Mouse (Mus musculus): ENCODE measurements around the gene Tktl1. TPM values are rescaled to one million over a fixed set of nuclear protein-coding genes. Genes with fewer than 3 reads are reported as not detected.
"Not testable (repeated sequence)": the region's sequence is repeated elsewhere in the genome, so short reads cannot be mapped to it uniquely, and the experiment has no call there.

The Tktl1 gene
- polyA plus RNA-seq (2016; fragmentation: Nextera tagmentation; extraction: Ambion mirVana): 0.13 and 0.19 TPM in 2 replicates

DNA sequence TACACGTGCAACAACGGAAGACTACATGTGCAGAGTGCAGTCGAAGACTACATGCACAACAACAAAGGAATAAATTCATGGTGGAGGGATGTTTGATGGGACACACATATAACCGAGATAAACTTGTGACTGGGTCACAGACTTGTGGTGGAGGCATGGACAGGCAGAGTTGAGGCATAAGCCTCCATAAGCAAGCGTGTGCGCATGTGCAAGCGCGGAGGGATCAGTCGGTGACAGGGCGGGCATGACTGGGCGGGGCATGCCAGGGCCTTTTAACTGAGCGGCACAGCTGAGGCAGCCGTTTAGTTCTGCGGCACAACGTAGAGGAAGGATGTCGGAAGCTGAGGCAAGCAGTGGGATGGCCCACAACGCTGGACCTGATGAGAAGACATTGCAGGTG, at the start of gene Tktl1:
TSS of gene Tktl1 (plus strand) at position 301 of the 400 bp plus-strand sequence.
- Histone ChIP-seq H3K36me3 (replicated peaks) (no peaks in the 10 kb centered on the region), H3K27me3 (no peaks in the 10 kb centered on the region), H3K27ac (no peak within 1 kb of the TSS), H3K4me3 (replicated peaks) (no peak within 1 kb of the TSS), H3K9me3 (no peaks in the 10 kb centered on the region), H3K4me1 (no peaks in the 10 kb centered on the region), H3K4me2 (no peak within 1 kb of the TSS), H3K9ac (no peak within 1 kb of the TSS)
- no peak for ATAC-seq (ENCODE audit: low FRiP score)
- 91% methylated on average over 17 of the region's 17 CpGs for WGBS

DNA sequence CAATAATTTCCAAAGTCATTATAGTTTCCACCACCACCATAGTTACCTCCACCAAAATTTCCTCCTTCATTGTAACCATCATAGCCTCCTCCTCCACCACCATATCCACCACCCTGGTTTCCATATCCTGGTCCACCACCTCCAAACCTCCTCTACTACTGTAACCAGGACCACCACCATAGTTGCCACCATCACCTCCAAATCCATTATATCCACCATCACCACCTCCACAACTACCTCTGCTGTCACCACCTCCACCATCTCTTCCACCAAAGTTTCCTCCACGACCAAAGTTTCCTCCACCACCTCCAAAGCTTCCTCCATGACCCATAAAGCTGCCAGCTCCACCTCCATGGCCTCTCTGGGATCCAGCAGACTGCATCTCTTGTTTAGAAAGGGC, 41.8 kb upstream of the Tktl1 start, which contains the start of gene Mecp2:
TSS of gene Mecp2 (minus strand) at position 101 of the 400 bp plus-strand sequence.
- ATAC-seq (ENCODE audit: low FRiP score); H3K9ac ChIP-seq; H3K36me3 ChIP-seq (replicated peaks); H3K4me1 ChIP-seq; H3K9me3 ChIP-seq; H3K27ac ChIP-seq; H3K4me2 ChIP-seq; H3K4me3 ChIP-seq (replicated peaks); H3K27me3 ChIP-seq: not testable (repeated sequence)
- 32% methylated on average over 1 of the region's 1 CpGs for WGBS

- ATAC-seq (ENCODE audit: low FRiP score): no peak
- WGBS: 91% methylated on average over 1 of the region's 1 CpGs
These were observed 9.3 kb upstream of the Tktl1 start, which contains the start of gene Tex28 for GRCm38 (mm10) chrX:74167738-74168137. Tex28 (minus strand) TSS chrX:74167838.

GRCm38 (mm10) chrX:74203556-74203955, 26.5 kb downstream of the Tktl1 start:
- Histone ChIP-seq H3K27me3 (no peaks in the 10 kb centered on the region), H3K9ac (no peak overlapping the region), H3K36me3 (replicated peaks) (no peaks in the 10 kb centered on the region), H3K4me1 (no peaks in the 10 kb centered on the region), H3K9me3 (no peaks in the 10 kb centered on the region), H3K4me2 (no peak overlapping the region), H3K27ac (no peak overlapping the region), H3K4me3 (replicated peaks) (no peak overlapping the region)
- no peak for ATAC-seq (ENCODE audit: low FRiP score)
- 88% methylated on average over 2 of the region's 2 CpGs for WGBS

More at GRCm38 (mm10) chrX:74167738-74168137, 9.3 kb upstream of the Tktl1 start, which contains the start of gene Tex28:
- no peak within 1 kb of the TSS for H3K9ac ChIP-seq
- H3K36me3 ChIP-seq (replicated peaks): no peaks in the 10 kb centered on the region
- H3K4me1 ChIP-seq: no peaks in the 10 kb centered on the region
- H3K4me3 ChIP-seq (replicated peaks): no peak within 1 kb of the TSS
- H3K27ac ChIP-seq: no peak within 1 kb of the TSS
- no peak within 1 kb of the TSS for H3K4me2 ChIP-seq
- H3K27me3 ChIP-seq: no peaks in the 10 kb centered on the region
- no peaks in the 10 kb centered on the region for H3K9me3 ChIP-seq

- Histone ChIP-seq H3K9ac (no peak overlapping the region), H3K4me1 (no peaks in the 10 kb centered on the region), H3K27me3 (no peaks in the 10 kb centered on the region), H3K4me3 (replicated peaks) (no peak overlapping the region), H3K9me3 (no peaks in the 10 kb centered on the region), H3K27ac (no peak overlapping the region), H3K4me2 (no peak overlapping the region), H3K36me3 (replicated peaks) (peaks cover 10% of the 10 kb centered on the region)
- ATAC-seq (ENCODE audit: low FRiP score): no peak
- 84% methylated on average over 4 of the region's 4 CpGs for WGBS
These were observed 41.4 kb downstream of the Tktl1 start for GRCm38 (mm10) chrX:74218496-74218895.

GRCm38 (mm10) chrX:74219449-74219848, 42.4 kb downstream of the Tktl1 start:
- ATAC-seq (ENCODE audit: low FRiP score): no peak
- WGBS: 62% methylated on average over 13 of the region's 13 CpGs

DNA sequence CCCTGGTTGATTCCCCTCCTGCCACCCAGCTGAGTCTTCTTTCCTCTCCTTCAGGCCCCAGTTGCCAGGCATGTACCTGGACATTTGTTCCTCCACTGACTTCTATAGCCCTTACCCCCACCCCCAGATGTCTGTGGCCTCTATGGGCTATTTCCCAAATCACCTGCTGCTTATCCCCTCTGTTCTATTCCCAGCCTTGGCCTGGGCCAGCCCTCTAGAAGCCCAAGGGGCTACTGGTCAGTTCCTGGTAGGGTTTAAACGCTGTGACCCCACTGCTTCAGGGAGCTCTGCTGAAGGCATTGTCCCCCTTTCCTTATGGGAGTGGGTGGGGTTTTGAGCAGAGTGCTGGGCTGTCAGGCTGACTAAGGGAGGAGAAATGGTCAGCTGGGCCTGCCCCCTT, 43.0 kb downstream of the Tktl1 start:
- peaks cover 24% of the 10 kb centered on the region for H3K36me3 ChIP-seq (replicated peaks)
- not testable (repeated sequence) for H3K4me1 ChIP-seq; H3K4me2 ChIP-seq; H3K27me3 ChIP-seq; H3K9ac ChIP-seq; H3K4me3 ChIP-seq (replicated peaks); ATAC-seq (ENCODE audit: low FRiP score); H3K9me3 ChIP-seq; H3K27ac ChIP-seq
- 24% methylated on average over 1 of the region's 1 CpGs for WGBS

More at GRCm38 (mm10) chrX:74219449-74219848, 42.4 kb downstream of the Tktl1 start:
- Histone ChIP-seq H3K27ac (no peak overlapping the region), H3K4me2 (no peak overlapping the region), H3K27me3 (no peaks in the 10 kb centered on the region), H3K9me3 (no peaks in the 10 kb centered on the region), H3K9ac (no peak overlapping the region), H3K36me3 (replicated peaks) (peaks cover 17% of the 10 kb centered on the region), H3K4me3 (replicated peaks) (no peak overlapping the region), H3K4me1 (no peaks in the 10 kb centered on the region)

- Histone ChIP-seq H3K4me3 (replicated peaks) (no peak overlapping the region), H3K27ac (no peak overlapping the region), H3K9ac (no peak overlapping the region), H3K36me3 (replicated peaks) (peaks cover 100% of the 10 kb centered on the region), H3K4me2 (no peak overlapping the region), H3K4me1 (no peaks in the 10 kb centered on the region), H3K27me3 (no peaks in the 10 kb centered on the region), H3K9me3 (no peaks in the 10 kb centered on the region)
- no peak; the same call in 1 of the 2 replicates for ATAC-seq (ENCODE audit: low FRiP score)
- WGBS: 64% methylated on average over 1 of the region's 1 CpGs
These were observed 53.0 kb downstream of the Tktl1 start for GRCm38 (mm10) chrX:74230038-74230437.

- no peak for ATAC-seq (ENCODE audit: low FRiP score)
- Histone ChIP-seq H3K9ac (no peak overlapping the region), H3K27me3 (no peaks in the 10 kb centered on the region), H3K9me3 (no peaks in the 10 kb centered on the region), H3K4me2 (no peak overlapping the region), H3K36me3 (replicated peaks) (peaks cover 96% of the 10 kb centered on the region), H3K27ac (no peak overlapping the region), H3K4me1 (no peaks in the 10 kb centered on the region), H3K4me3 (replicated peaks) (no peak overlapping the region)
- WGBS: 92% methylated on average over 5 of the region's 5 CpGs
These were observed 56.1 kb downstream of the Tktl1 start for GRCm38 (mm10) chrX:74233196-74233595.

- WGBS: 91% methylated on average over 4 of the region's 4 CpGs
- no peak overlapping the region for H3K9ac ChIP-seq
- H3K27ac ChIP-seq: no peak overlapping the region
- H3K9me3 ChIP-seq: no peaks in the 10 kb centered on the region
- H3K4me3 ChIP-seq (replicated peaks): no peak overlapping the region
- peaks cover 11% of the 10 kb centered on the region for H3K4me1 ChIP-seq
- no peak overlapping the region for H3K4me2 ChIP-seq
- H3K36me3 ChIP-seq (replicated peaks): peaks cover 76% of the 10 kb centered on the region
- H3K27me3 ChIP-seq: no peaks in the 10 kb centered on the region
- ATAC-seq (ENCODE audit: low FRiP score): no peak
These were observed 63.3 kb downstream of the Tktl1 start for GRCm38 (mm10) chrX:74240332-74240731.

DNA sequence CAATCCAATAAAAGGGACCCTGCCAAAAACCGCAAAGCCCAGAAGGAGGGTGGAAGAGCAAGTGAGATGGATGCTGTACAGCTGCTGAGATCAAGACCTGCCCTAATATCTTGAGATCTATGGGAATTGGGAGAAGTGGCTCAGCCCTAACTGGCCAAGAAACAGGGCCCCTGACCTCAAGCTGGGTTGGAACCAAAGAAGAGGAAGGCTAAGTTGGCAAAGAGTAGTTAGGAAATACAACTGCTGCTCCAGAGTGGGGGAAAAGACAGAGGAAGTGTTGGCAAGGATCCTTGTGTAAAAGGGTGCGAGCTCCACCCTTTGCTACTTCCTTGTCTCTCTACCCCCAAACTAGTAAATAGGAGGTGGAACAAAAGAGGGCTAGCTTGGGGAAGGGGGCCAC, 66.3 kb downstream of the Tktl1 start:
- Histone ChIP-seq H3K9me3 (no peaks in the 10 kb centered on the region), H3K27me3 (no peaks in the 10 kb centered on the region), H3K4me1 (peaks cover 11% of the 10 kb centered on the region), H3K4me2 (peak overlapping the region; percentile 65), H3K4me3 (replicated peaks) (peak overlapping the region; percentile 56), H3K36me3 (replicated peaks) (peaks cover 49% of the 10 kb centered on the region), H3K9ac (peak overlapping the region; percentile 68; the same call in 1 of the 2 replicates), H3K27ac (no peak overlapping the region)
- 97% methylated on average over 2 of the region's 2 CpGs for WGBS
- no peak for ATAC-seq (ENCODE audit: low FRiP score)

DNA sequence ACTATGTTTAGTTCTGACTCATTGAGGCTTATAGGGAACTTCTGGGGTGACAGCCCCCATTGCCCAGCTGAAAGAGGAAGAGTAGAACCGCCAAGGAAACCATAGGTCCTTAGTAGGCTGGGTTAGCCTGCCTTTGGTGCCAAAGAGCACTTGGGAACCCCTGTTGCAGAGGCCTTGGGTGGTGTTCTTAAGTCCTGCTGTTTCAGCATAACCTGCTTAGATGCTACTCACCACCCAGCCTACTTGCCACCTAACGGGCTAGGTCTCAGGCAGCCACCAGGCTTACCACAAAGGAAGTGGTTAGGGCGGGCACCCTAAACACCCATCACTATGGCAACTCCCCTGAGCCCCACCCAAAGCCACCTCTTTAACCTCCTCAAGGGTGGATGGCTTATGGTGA, 66.7 kb downstream of the Tktl1 start:
- peaks cover 11% of the 10 kb centered on the region for H3K4me1 ChIP-seq
- no peaks in the 10 kb centered on the region for H3K9me3 ChIP-seq
- peak overlapping the region; percentile 68 for H3K9ac ChIP-seq
- H3K4me3 ChIP-seq (replicated peaks): peak overlapping the region; percentile 56
- 72% methylated on average over 3 of the region's 3 CpGs for WGBS
- H3K36me3 ChIP-seq (replicated peaks): peaks cover 45% of the 10 kb centered on the region
- ATAC-seq (ENCODE audit: low FRiP score): no peak
- peak overlapping the region; percentile 65 for H3K4me2 ChIP-seq
- H3K27ac ChIP-seq: no peak overlapping the region
- H3K27me3 ChIP-seq: no peaks in the 10 kb centered on the region

GRCm38 (mm10) chrX:74244614-74245083, 67.6 kb downstream of the Tktl1 start:
- H3K27ac ChIP-seq: peak overlapping the region; percentile 89; the same call in 1 of the 2 replicates
- H3K9ac ChIP-seq: peak overlapping the region; percentile 68
- peak; percentile 33 for ATAC-seq (ENCODE audit: low FRiP score)
- WGBS: 24% methylated on average over 2 of the region's 3 CpGs
- peaks cover 37% of the 10 kb centered on the region for H3K36me3 ChIP-seq (replicated peaks)
- H3K9me3 ChIP-seq: no peaks in the 10 kb centered on the region
- H3K4me1 ChIP-seq: peaks cover 18% of the 10 kb centered on the region
- H3K27me3 ChIP-seq: no peaks in the 10 kb centered on the region
- peak overlapping the region; percentile 65 for H3K4me2 ChIP-seq
- H3K4me3 ChIP-seq (replicated peaks): peak overlapping the region; percentile 56

Data from forebrain, embryonic 12.5 days (tissue).